Mouse (Mus musculus) MEL (cell line): ENCODE measurements around the gene Homez. TPM values are rescaled to one million over a fixed set of nuclear protein-coding genes. Genes with fewer than 3 reads are reported as not detected.

Experiments
- DNase-seq: peaks from one replicate; pipeline ENCODE4 v3.0.0; 2011; ENCODE audit warnings: low read depth, low spot score
- H3K27ac ChIP-seq: 2 replicates; pipeline ENCODE4 v1.5.1; 2012; ENCODE audit warnings: low read depth, mild to moderate bottlenecking, control low read depth, low read length, moderate library complexity; ENCODE audit not compliant: control insufficient read depth
- H3K27me3 ChIP-seq, 2 experiments: fragments of 150-350 bp in 1 of 2; sonication (generic) in 1 of 2; 2 replicates each; pipeline ENCODE4 v1.6.1; 2012; ENCODE audit warnings: low read length in 2 of 2, mild to moderate bottlenecking in 2 of 2, improper control_type of control experiment in 1 of 2, moderate library complexity in 1 of 2; ENCODE audit not compliant: insufficient read depth in 2 of 2, control insufficient read depth in 1 of 2
- H3K36me3 ChIP-seq, 2 experiments: 2 replicates each; pipeline ENCODE4 v1.6.1; 2012 to 2014; ENCODE audit warnings: low read length in 2 of 2, improper control_type of control experiment in 1 of 2, inconsistent platforms in 1 of 2, mild to moderate bottlenecking in 1 of 2; ENCODE audit not compliant: insufficient read depth in 2 of 2, control insufficient read depth in 1 of 2
- H3K4me1 ChIP-seq, 2 experiments: fragments of 150-350 bp in 1 of 2; sonication (generic) in 1 of 2; 2 replicates each; pipeline ENCODE4 v1.6.1; 2012; ENCODE audit warnings: low read length in 2 of 2, improper control_type of control experiment in 1 of 2, mild to moderate bottlenecking in 1 of 2; ENCODE audit not compliant: insufficient read depth in 2 of 2, control insufficient read depth in 1 of 2
- H3K4me3 ChIP-seq, 2 experiments: fragments of 150-350 bp in 1 of 2; sonication (generic) in 1 of 2; 2 replicates each; pipeline ENCODE4 v1.5.1; 2012; ENCODE audit warnings: low read depth in 2 of 2, low read length in 2 of 2, mild to moderate bottlenecking in 2 of 2, moderate library complexity in 2 of 2, control low read depth in 1 of 2, improper control_type of control experiment in 1 of 2; ENCODE audit not compliant: control insufficient read depth in 1 of 2, insufficient read depth in 1 of 2
- H3K79me2 ChIP-seq: 2 replicates; pipeline ENCODE4 v1.6.1; 2012; ENCODE audit warnings: mild to moderate bottlenecking, low read length, moderate library complexity; ENCODE audit not compliant: control insufficient read depth, poor library complexity, insufficient read depth
- H3K9ac ChIP-seq: 2 replicates; pipeline ENCODE4 v1.6.1; 2012; ENCODE audit warnings: low read depth, mild to moderate bottlenecking, control low read depth, low read length, moderate library complexity; ENCODE audit not compliant: control insufficient read depth, poor library complexity, severe bottlenecking
- H3K9me3 ChIP-seq: fragments of 150-350 bp; sonication (generic); replicated peaks from 2 replicates; pipeline ENCODE4 v1.6.1; 2012; ENCODE audit warnings: mild to moderate bottlenecking, low read length, improper control_type of control experiment, moderate library complexity; ENCODE audit not compliant: insufficient read depth
- CHD1 ChIP-seq: IDR thresholded peaks from 2 replicates; pipeline ENCODE4 v1.6.1; 2012; ENCODE audit warnings: low read depth, mild to moderate bottlenecking, inconsistent platforms, low read length, improper control_type of control experiment
- CHD2 ChIP-seq: IDR thresholded peaks from 2 replicates; pipeline ENCODE4 v1.6.1; 2011; ENCODE audit warnings: low read length, improper control_type of control experiment
- CTCF ChIP-seq, 3 experiments: IDR thresholded peaks in 2 of 3; conservative IDR thresholded peaks in 1 of 3; 2 replicates each; pipeline ENCODE4 v1.5.1; 2011 to 2012; ENCODE audit warnings: low read length in 3 of 3, low read depth in 2 of 3, mild to moderate bottlenecking in 2 of 3, improper control_type of control experiment in 1 of 3, inconsistent platforms in 1 of 3, mixed read lengths in 1 of 3, moderate library complexity in 1 of 3; ENCODE audit not compliant: control insufficient read depth in 1 of 3, insufficient read depth in 1 of 3, poor library complexity in 1 of 3, severe bottlenecking in 1 of 3
- ELF1 ChIP-seq: IDR thresholded peaks from 2 replicates; pipeline ENCODE4 v1.6.1; 2014; ENCODE audit warnings: low read depth, mild to moderate bottlenecking, inconsistent platforms, low read length, improper control_type of control experiment, moderate library complexity
- EP300 ChIP-seq, 2 experiments: IDR thresholded peaks; 2 replicates each; pipeline ENCODE4 v1.6.1; 2011; ENCODE audit warnings: improper control_type of control experiment in 2 of 2, low read length in 2 of 2, low read depth in 1 of 2, mild to moderate bottlenecking in 1 of 2
- GABPA ChIP-seq: IDR thresholded peaks from 2 replicates; pipeline ENCODE4 v1.6.1; 2012; ENCODE audit warnings: low read depth, mild to moderate bottlenecking, inconsistent platforms, low read length, improper control_type of control experiment, moderate library complexity
- GATA1 ChIP-seq: IDR thresholded peaks from 2 replicates; pipeline ENCODE4 v1.6.1; 2011; ENCODE audit warnings: low read depth, low read length, improper control_type of control experiment
- HCFC1 ChIP-seq: IDR thresholded peaks from 2 replicates; pipeline ENCODE4 v1.6.1; 2012; ENCODE audit warnings: low read depth, mild to moderate bottlenecking, inconsistent platforms, low read length, improper control_type of control experiment, moderate library complexity
- MAZ ChIP-seq: IDR thresholded peaks from 2 replicates; pipeline ENCODE4 v1.6.1; 2012; ENCODE audit warnings: low read depth, mild to moderate bottlenecking, inconsistent platforms, low read length, improper control_type of control experiment
- MXI1 ChIP-seq: IDR thresholded peaks from 2 replicates; pipeline ENCODE4 v1.6.1; 2011; ENCODE audit warnings: mild to moderate bottlenecking, low read depth, low read length, improper control_type of control experiment
- MYC ChIP-seq: IDR thresholded peaks from 2 replicates; pipeline ENCODE4 v1.6.1; 2011; ENCODE audit warnings: low read depth, mild to moderate bottlenecking, low read length, improper control_type of control experiment, moderate library complexity
- NELFE ChIP-seq: IDR thresholded peaks from 2 replicates; pipeline ENCODE4 v1.6.1; 2011; ENCODE audit warnings: low read depth, low read length, improper control_type of control experiment
- POLR2A ChIP-seq, 2 experiments: IDR thresholded peaks; 2 replicates each; pipeline ENCODE4 v1.6.1; 2011 to 2012; ENCODE audit warnings: low read length in 2 of 2, mild to moderate bottlenecking in 2 of 2, control low read depth in 1 of 2, improper control_type of control experiment in 1 of 2, low read depth in 1 of 2, moderate library complexity in 1 of 2; ENCODE audit not compliant: control insufficient read depth in 1 of 2, insufficient read depth in 1 of 2, poor library complexity in 1 of 2
- RAD21 ChIP-seq: IDR thresholded peaks from 2 replicates; pipeline ENCODE4 v1.6.1; 2011; ENCODE audit warnings: mild to moderate bottlenecking, low read depth, low read length, improper control_type of control experiment
- SIN3A ChIP-seq: IDR thresholded peaks from 2 replicates; pipeline ENCODE4 v1.6.1; 2012; ENCODE audit warnings: low read length, improper control_type of control experiment, inconsistent platforms
- TAL1 ChIP-seq: IDR thresholded peaks from 2 replicates; pipeline ENCODE4 v1.6.1; 2012; ENCODE audit warnings: mild to moderate bottlenecking, inconsistent platforms, low read length, moderate library complexity, mixed read lengths
- ZC3H11A ChIP-seq: IDR thresholded peaks from 2 replicates; pipeline ENCODE4 v1.6.1; 2012; ENCODE audit warnings: low read depth, mild to moderate bottlenecking, inconsistent platforms, low read length, improper control_type of control experiment
- ZNF384 ChIP-seq: IDR thresholded peaks from 2 replicates; pipeline ENCODE4 v1.6.1; 2012; ENCODE audit warnings: low read depth, mild to moderate bottlenecking, inconsistent platforms, low read length, improper control_type of control experiment
- polyA plus RNA-seq, 2 experiments: library from polyadenylated mRNA; stranded (reverse) in 1 of 2; unstranded in 1 of 2; fragments of >175 nt in 1 of 2; fragments of >200 nt in 1 of 2; gene quantifications; 2 replicates each; pipeline versions ENCODE4 v1.2.1 to v1.2.4; 2012; ENCODE audit warnings: low replicate concordance in 2 of 2, low read depth in 1 of 2; ENCODE audit not compliant: insufficient read length in 2 of 2, insufficient read depth in 1 of 2, missing spikeins in 1 of 2
- total RNA-seq: library from RNA; depleted of rRNA; stranded (reverse); fragments of 300-350 nt; gene quantifications from 2 replicates; pipeline ENCODE4 v1.2.3, GENCODE M21; 2012

Gene Homez
- total and polyA plus RNA-seq, 3 experiments, result 4.9 to 8.5 TPM; not detected in 1

DNA sequence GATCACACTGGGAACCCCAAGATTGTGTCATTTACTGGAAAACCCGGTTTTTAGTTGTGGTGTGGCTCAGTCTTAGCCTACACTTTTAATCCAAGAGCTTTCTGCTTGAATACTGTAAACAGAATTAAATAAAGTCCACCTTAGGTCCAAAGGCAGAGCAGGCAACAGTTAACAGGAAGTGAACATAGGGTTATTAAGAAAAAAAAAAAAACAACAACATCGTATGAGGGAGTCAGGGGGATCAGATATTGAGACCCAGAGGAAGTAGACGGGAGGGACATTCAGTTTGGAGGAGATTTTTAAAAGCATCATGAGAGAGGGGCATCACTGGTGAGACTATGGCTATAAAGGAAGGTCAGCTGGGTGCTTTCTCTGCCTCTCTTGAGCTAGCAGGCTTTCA, 4.5 kb downstream of the Homez start:
- H3K9ac ChIP-seq, result peak overlapping the region; percentile 23; the same call in 1 of the 2 replicates
- peak; percentile 51 for DNase-seq
- H3K36me3 ChIP-seq, result peaks cover 0 to 21% of the 10 kb centered on the region in 2 experiments; a peak in 2 of 4 replicates
- H3K27me3 ChIP-seq, result no peaks in the 10 kb centered on the region
- H3K27ac ChIP-seq, result peak overlapping the region; percentile 39; the same call in 1 of the 2 replicates
- H3K4me3 ChIP-seq, result peak overlapping the region; percentile 3 to 4; a peak in 1 of 4 replicates
- H3K4me1 ChIP-seq, result peaks cover 19 to 27% of the 10 kb centered on the region in 2 experiments
- H3K79me2 ChIP-seq, result no peaks in the 10 kb centered on the region; the same call in 1 of the 2 replicates
- H3K9me3 ChIP-seq, result no peaks in the 10 kb centered on the region
- TF ChIP-seq CHD2, result no peak
- peak; percentile 70 for TF ChIP-seq ELF1
- TF ChIP-seq HCFC1, result 0 out of 2 replicates have a peak, but pooled peaks have one; percentile 28
- no peak for TF ChIP-seq ZC3H11A
- TF ChIP-seq GABPA, result no peak
- 0 out of 4 replicates have a peak, but pooled peaks of 1 of the 2 experiments have one; percentile 26 for TF ChIP-seq EP300 (IDR thresholded peaks at IDR 0.05; ENCODE audit: low read depth in 1 of 2, low read length in 2 of 2)
- TF ChIP-seq NELFE, result no peak
- no peak for TF ChIP-seq GATA1
- TF ChIP-seq TAL1, result no peak
- TF ChIP-seq MYC, result peak; percentile 37; the same call in 1 of the 2 replicates
- peak; percentile 93 for TF ChIP-seq ZNF384
- no peak for TF ChIP-seq MAZ
- TF ChIP-seq SIN3A, result peak; percentile 50; the same call in 1 of the 2 replicates

DNA sequence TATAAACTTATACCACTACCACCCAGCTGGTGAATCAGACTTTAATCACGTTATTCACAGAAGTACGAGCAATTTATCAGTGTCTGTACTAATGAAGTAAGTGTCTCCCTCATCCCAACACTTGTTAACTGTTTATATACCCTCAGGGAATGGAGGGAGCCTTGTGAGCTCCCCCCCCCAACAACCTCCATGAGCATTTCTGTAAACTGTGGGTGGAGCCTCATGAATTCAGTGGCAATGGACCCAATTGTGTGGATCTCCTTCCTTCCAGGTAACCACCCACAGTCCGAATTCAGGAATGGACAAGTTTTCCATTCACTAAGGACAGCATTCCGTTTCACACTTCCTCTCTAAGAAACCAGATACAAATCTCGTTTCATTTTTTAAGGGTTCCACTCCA, 5.1 kb downstream of the Homez start:
- H3K4me1 ChIP-seq, result peaks cover 19 to 27% of the 10 kb centered on the region in 2 experiments
- H3K79me2 ChIP-seq, result no peaks in the 10 kb centered on the region; the same call in 1 of the 2 replicates
- peak overlapping the region in 1 of 2 experiments; percentile 19; a peak in 1 of 4 replicates for H3K4me3 ChIP-seq
- peak overlapping the region; percentile 9; the same call in 1 of the 2 replicates for H3K27ac ChIP-seq
- H3K36me3 ChIP-seq, result peaks cover 0 to 21% of the 10 kb centered on the region in 2 experiments; a peak in 2 of 4 replicates
- DNase-seq, result peak; percentile 25
- H3K27me3 ChIP-seq, result no peaks in the 10 kb centered on the region
- H3K9ac ChIP-seq, result no peak overlapping the region
- H3K9me3 ChIP-seq, result no peaks in the 10 kb centered on the region
- no peak for TF ChIP-seq SIN3A
- TF ChIP-seq MXI1, result no peak
- TF ChIP-seq GATA1, result no peak
- 0 out of 2 replicates have a peak, but pooled peaks have one; percentile 45 for TF ChIP-seq CHD1
- TF ChIP-seq CTCF (IDR thresholded peaks at IDR 0.05 in 2 of 3, conservative IDR thresholded peaks at IDR 0.05 in 1 of 3; ENCODE audit: control insufficient read depth in 1 of 3, insufficient read depth in 1 of 3, low read depth in 2 of 3, low read length in 3 of 3, poor library complexity in 1 of 3, severe bottlenecking in 1 of 3), result no peak
- no peak for TF ChIP-seq TAL1
- TF ChIP-seq EP300 (IDR thresholded peaks at IDR 0.05; ENCODE audit: low read depth in 1 of 2, low read length in 2 of 2), result 0 out of 4 replicates have a peak, but pooled peaks of 1 of the 2 experiments have one; percentile 6
- TF ChIP-seq POLR2A (IDR thresholded peaks at IDR 0.05; ENCODE audit: control insufficient read depth in 1 of 2, insufficient read depth in 1 of 2, low read depth in 1 of 2, low read length in 2 of 2, poor library complexity in 1 of 2), result no peak
- no peak for TF ChIP-seq MYC
- no peak for TF ChIP-seq RAD21
- no peak for TF ChIP-seq MAZ
